Mouse (Mus musculus) midbrain, postnatal 0 days (tissue): Measurements from ENCODE around the gene B3galnt1. TPM values are rescaled to one million over a fixed set of nuclear protein-coding genes. Genes with fewer than 3 reads are reported as not detected.

ENCODE experiments used
- ATAC-seq: fragments of 200-750 bp; cut with Nextera tagmentation; 2 replicates; pipeline ENCODE4 v1.8.0; 2017; ENCODE audit warnings: moderate number of reproducible peaks, mild to moderate bottlenecking, moderate TSS enrichment, moderate library complexity; ENCODE audit not compliant: low FRiP score
- DNase-seq: peaks from one replicate; pipeline ENCODE4 v3.0.0-alpha.2; 2015; ENCODE audit warnings: low spot score
- H3K27ac ChIP-seq: fragments of 300-500 bp; sonication (generic); 2 replicates; pipeline ENCODE4 v1.5.1; 2014; ENCODE audit warnings: low read depth, mild to moderate bottlenecking, low read length, mixed read lengths
- H3K27me3 ChIP-seq: fragments of 300-500 bp; sonication (generic); 2 replicates; pipeline ENCODE4 v1.6.1; 2014; ENCODE audit warnings: low read length, control low read depth, mixed read lengths; ENCODE audit not compliant: insufficient read depth
- H3K36me3 ChIP-seq: fragments of 300-500 bp; sonication (generic); 2 replicates; pipeline ENCODE4 v1.6.1; 2014; ENCODE audit warnings: low read length, control low read depth, mixed read lengths; ENCODE audit not compliant: insufficient read depth
- H3K4me1 ChIP-seq: fragments of 300-500 bp; sonication (generic); 2 replicates; pipeline ENCODE4 v1.6.1; 2014; ENCODE audit warnings: mild to moderate bottlenecking, control low read depth, antibody characterized with exemption, low read length, mixed read lengths; ENCODE audit not compliant: insufficient read depth
- H3K4me2 ChIP-seq: fragments of 300-500 bp; sonication (generic); 2 replicates; pipeline ENCODE4 v1.6.1; 2014; ENCODE audit warnings: low read depth, mild to moderate bottlenecking, low read length, mixed read lengths; ENCODE audit not compliant: poor library complexity, severe bottlenecking
- H3K4me3 ChIP-seq: fragments of 300-500 bp; sonication (generic); 2 replicates; pipeline ENCODE4 v1.5.1; 2014; ENCODE audit warnings: low read depth, mild to moderate bottlenecking, low read length, moderate library complexity
- H3K9ac ChIP-seq: fragments of 300-500 bp; sonication (generic); replicated peaks from 2 replicates; pipeline ENCODE4 v1.6.1; 2014; ENCODE audit warnings: mild to moderate bottlenecking, low read length, moderate library complexity, mixed read lengths; ENCODE audit not compliant: poor library complexity, severe bottlenecking
- H3K9me3 ChIP-seq: fragments of 300-500 bp; sonication (generic); 2 replicates; pipeline ENCODE4 v1.6.1; 2016; ENCODE audit warnings: low read length, control low read depth
- CTCF ChIP-seq: IDR thresholded peaks from 2 replicates; pipeline ENCODE4 v1.5.1; 2016; ENCODE audit warnings: antibody characterized with exemption, mild to moderate bottlenecking
- WGBS: fragments of 180-500 bp; shearing (Covaris S2); extraction: QIAGEN DNeasy Blood & Tissue Kit; methylation state at CpG from one replicate; pipeline ENCODE4 v1.1.7; 2014; 5-methylcytosine and 5-hydroxymethylcytosine counted together
- polyA plus RNA-seq: library from polyadenylated mRNA; unstranded; fragments of >200 nt; fragmentation: Nextera tagmentation; extraction: Ambion mirVana; gene quantifications from 2 replicates; pipeline ENCODE4 v1.2.1, GENCODE M21; 2015
- total RNA-seq: library from RNA; depleted of rRNA; stranded (reverse); fragments of >200 nt; gene quantifications from 2 replicates; pipeline ENCODE4 v1.2.3, GENCODE M21; 2014

Gene B3galnt1
- total and polyA plus RNA-seq, 2 experiments from 2014 or later: 70.5 to 102 TPM

DNA sequence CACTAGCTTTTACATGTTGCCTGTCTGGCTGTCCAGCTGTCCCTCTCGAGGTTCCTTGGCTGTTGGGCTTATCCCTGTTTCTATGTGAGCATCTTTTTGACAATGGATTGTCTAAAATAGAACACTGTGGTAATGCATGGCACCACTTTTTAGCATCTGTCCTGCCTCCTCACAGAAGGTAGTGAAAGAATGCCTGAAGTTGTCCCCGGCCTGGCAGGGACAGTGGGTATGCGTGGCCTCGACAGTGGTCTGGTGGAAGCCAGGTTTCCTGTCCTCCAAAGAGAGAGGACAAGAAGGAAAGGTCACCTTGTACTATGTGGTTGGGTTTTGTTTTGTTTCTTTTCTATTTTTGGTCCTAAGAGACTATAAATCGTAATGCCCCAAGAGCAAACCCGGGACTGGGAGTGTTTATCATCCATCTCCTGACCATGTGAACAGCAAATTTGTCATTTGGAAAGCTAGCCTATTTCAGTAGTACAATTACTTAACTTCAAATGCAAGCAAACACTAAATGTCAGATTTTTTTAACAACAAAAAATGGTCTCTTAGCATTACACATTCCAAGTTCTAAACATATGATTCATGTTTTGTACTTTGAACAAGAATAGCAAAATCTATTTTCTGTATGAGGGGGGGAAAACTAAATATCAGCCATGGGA is 39.3 kb downstream of the B3galnt1 start:
- no peaks in the 10 kb centered on the region for H3K36me3 ChIP-seq
- no peak overlapping the region for H3K4me2 ChIP-seq
- H3K4me3 ChIP-seq: no peak overlapping the region
- no peak for ATAC-seq
- TF ChIP-seq CTCF: no peak
- WGBS: 87% methylated on average over 6 of the region's 6 CpGs
- H3K27ac ChIP-seq: no peak overlapping the region
- no peaks in the 10 kb centered on the region for H3K4me1 ChIP-seq
- H3K9me3 ChIP-seq: no peaks in the 10 kb centered on the region
- DNase-seq: no peak
- H3K9ac ChIP-seq: no peak overlapping the region
- H3K27me3 ChIP-seq: no peaks in the 10 kb centered on the region

DNA sequence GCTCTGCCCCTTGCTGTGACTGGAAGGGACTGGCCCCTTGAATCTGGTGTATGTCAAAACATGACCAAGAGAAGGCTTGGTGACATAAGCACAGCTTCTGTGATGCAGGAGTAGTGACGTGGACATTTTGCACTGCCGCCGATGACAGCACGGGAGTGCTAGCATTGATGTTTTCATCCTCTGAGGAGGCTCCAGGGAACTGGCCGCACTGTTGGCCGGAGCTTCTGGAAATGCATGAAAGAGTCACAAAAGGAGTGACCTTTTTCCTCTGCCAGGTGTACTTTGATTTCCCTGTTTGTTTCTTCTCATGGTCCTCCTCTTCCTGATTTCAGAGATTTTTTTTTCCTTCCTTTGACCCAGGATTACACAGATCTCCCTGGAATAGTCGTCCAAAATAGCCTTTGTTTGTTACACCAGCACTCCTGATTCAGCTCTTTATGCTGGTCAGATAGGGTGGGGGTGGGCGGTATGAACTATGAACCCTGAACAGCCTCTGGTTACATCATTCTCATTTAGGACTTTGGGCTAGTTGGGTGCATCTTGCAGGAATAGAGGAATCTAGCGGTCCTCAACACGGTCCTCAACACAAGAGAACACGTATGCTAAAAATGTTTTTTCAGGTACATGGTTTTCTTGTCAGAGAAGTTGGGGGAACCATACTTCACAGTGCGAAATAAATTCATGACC is 42.5 kb downstream of the B3galnt1 start:
- Histone ChIP-seq H3K9me3 (no peaks in the 10 kb centered on the region), H3K27ac (no peak overlapping the region), H3K9ac (no peak overlapping the region), H3K36me3 (peaks cover 5% of the 10 kb centered on the region; the same call in 1 of the 2 replicates), H3K4me3 (no peak overlapping the region), H3K27me3 (no peaks in the 10 kb centered on the region), H3K4me2 (no peak overlapping the region), H3K4me1 (no peaks in the 10 kb centered on the region)
- DNase-seq (no peak), ATAC-seq (no peak)
- WGBS: 83% methylated on average over 12 of the region's 12 CpGs
- TF ChIP-seq CTCF: no peak

DNA sequence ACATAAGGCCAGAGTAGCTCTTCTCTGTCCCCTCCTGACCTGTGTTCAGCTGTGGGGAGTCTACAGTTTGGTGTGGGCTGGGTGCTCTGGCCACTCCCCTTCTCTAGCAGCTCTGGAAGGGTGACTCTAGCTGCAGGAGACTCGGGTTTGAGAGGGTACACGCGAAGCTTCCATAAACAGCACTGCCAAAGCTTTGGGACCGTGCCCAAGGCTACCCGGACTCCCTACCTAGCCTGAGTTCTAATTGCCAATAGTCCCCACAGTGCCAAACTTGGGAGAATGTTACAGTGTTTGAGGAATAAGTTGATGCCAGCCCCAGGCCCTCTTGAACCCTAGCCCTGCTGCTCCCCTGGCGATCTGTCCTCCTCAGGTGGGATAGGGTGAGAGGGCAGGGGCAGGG is 43.2 kb downstream of the B3galnt1 start:
- Histone ChIP-seq H3K4me2 (no peak overlapping the region), H3K9me3 (no peaks in the 10 kb centered on the region), H3K9ac (no peak overlapping the region), H3K36me3 (peaks cover 5% of the 10 kb centered on the region; the same call in 1 of the 2 replicates), H3K27ac (no peak overlapping the region), H3K27me3 (no peaks in the 10 kb centered on the region), H3K4me3 (no peak overlapping the region), H3K4me1 (no peaks in the 10 kb centered on the region)
- no peak for TF ChIP-seq CTCF
- no peak for DNase-seq
- WGBS: 89% methylated on average over 6 of the region's 6 CpGs
- no peak for ATAC-seq

DNA sequence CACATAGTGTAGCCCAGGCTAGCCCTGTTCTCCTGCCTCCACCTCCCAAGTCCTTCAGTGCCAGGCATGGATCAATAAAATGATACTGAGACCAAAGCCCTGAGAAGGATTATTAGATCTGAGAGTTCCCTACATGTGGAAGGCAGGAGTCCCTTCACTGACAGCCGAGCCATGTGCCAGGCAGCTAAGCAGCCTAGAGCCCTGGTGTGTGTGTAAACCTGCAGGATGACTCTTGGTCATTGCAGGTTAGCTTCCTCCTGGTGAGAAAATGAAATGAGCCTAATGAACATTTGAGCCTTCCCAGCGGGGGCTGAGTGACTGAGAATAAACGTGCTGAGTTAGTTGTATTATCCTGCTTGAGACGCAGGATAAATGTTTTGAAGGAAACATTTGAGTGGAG is 49.2 kb downstream of the B3galnt1 start:
- DNase-seq (no peak), ATAC-seq (no peak)
- WGBS: 66% methylated on average over 4 of the region's 4 CpGs
- Histone ChIP-seq H3K36me3 (peaks cover 5% of the 10 kb centered on the region; the same call in 1 of the 2 replicates), H3K4me1 (no peaks in the 10 kb centered on the region), H3K9ac (no peak overlapping the region), H3K27ac (no peak overlapping the region), H3K9me3 (no peaks in the 10 kb centered on the region), H3K4me3 (no peak overlapping the region), H3K27me3 (no peaks in the 10 kb centered on the region), H3K4me2 (no peak overlapping the region)
- TF ChIP-seq CTCF: no peak

DNA sequence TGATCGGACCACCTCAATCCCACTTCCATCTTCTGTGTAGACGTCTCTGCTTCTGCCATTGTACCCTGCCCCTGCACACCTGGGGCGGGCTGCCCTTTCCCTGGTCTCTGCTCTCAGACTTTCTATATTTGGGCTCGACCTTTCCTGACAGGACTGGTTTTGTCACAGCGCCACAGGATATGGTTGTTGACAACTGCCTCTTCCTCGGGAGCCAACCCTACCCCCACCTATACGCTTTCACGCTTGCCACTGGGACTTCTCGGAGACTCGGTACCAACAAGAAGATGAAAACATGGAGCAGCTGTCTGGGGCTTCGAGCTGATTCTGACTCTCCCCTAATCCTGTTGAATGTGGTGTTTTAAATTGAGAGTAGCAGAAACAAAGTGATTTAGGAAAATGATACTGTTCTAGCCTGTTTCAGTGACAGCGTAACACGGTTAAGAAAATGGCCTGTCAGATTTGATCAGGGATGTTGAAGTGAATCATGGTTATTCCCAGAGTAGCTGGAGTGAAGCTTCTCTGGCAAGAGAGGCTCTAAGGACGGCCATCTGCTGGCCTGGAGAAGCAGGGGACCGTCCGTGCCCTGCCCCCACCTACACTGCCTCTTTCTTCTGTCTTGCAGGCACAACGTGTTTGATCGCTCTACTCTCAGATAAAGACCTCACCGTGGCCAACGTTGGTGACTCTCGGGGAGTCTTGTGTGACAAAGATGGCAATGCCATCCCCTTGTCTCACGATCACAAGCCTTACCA is 49.9 kb downstream of the B3galnt1 start:
- DNase-seq (peak; percentile 43), ATAC-seq (peak; percentile 35; the same call in 1 of the 2 replicates)
- Histone ChIP-seq H3K27ac (no peak overlapping the region), H3K9ac (no peak overlapping the region), H3K4me2 (no peak overlapping the region), H3K36me3 (peaks cover 5% of the 10 kb centered on the region; the same call in 1 of the 2 replicates), H3K27me3 (no peaks in the 10 kb centered on the region), H3K4me3 (no peak overlapping the region), H3K4me1 (no peaks in the 10 kb centered on the region), H3K9me3 (no peaks in the 10 kb centered on the region)
- no peak for TF ChIP-seq CTCF
- WGBS: 73% methylated on average over 22 of the region's 22 CpGs
